Mouse (Mus musculus) brain, embryonic 14.5 days (tissue): ENCODE measurements at regions not wholly inside any gene's neighbourhood (a gene's known extent, or its start where the extent isn't known, plus 50 kb on each side); places are given as distances from the start of the nearest gene placed in this dataset.

Source experiments
- CTCF ChIP-seq: fragments of 200-500 bp; IDR thresholded peaks from 2 replicates; pipeline ENCODE4 v1.5.1; 2012; ENCODE audit warnings: inconsistent platforms, mild to moderate bottlenecking, moderate library complexity, borderline replicate concordance; ENCODE audit not compliant: insufficient read depth, insufficient read length; ENCODE audit errors: extremely low read depth
- POLR2A ChIP-seq: fragments of 200-500 bp; IDR thresholded peaks from 2 replicates; pipeline ENCODE4 v1.6.1; 2012; ENCODE audit warnings: mild to moderate bottlenecking, inconsistent platforms, borderline replicate concordance; ENCODE audit not compliant: poor library complexity, insufficient read depth, insufficient read length, severe bottlenecking; ENCODE audit errors: extremely low read depth

DNA sequence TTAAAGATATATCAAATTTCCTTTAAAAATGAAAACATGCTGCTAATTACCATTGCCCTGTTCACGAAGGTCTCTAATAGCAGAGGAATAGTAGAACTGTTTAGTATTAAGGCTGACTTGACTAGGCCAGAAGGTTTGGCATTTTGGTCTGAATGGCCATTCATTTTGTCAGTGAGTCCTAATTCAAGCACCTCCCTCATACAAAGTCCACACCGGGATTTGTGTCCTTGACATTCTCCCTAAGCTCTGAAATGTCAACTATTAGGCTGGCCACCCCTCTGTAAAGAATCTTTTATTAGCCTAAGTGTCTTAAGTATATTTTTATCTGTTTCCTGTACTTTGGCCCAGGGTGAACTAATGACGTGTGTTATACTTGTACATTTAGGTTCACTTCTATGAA lies 126.7 kb upstream of the 1700064H15Rik start:
- TF ChIP-seq CTCF (no peak), POLR2A (no peak)
